Mouse (Mus musculus) embryonic fibroblast, embryonic 13.5 days (primary cell): Measurements from ENCODE around the gene Lpgat1.

Experiments
- CTCF ChIP-seq: IDR thresholded peaks from 2 replicates; pipeline ENCODE4 v1.5.1; 2011; ENCODE audit warnings: mild to moderate bottlenecking, control low read depth, low read length, moderate library complexity, borderline replicate concordance; ENCODE audit not compliant: insufficient read depth
- POLR2A ChIP-seq: IDR thresholded peaks from 2 replicates; pipeline ENCODE4 v1.6.1; 2011; ENCODE audit warnings: low read depth, mild to moderate bottlenecking, control low read depth, low read length, moderate library complexity

DNA sequence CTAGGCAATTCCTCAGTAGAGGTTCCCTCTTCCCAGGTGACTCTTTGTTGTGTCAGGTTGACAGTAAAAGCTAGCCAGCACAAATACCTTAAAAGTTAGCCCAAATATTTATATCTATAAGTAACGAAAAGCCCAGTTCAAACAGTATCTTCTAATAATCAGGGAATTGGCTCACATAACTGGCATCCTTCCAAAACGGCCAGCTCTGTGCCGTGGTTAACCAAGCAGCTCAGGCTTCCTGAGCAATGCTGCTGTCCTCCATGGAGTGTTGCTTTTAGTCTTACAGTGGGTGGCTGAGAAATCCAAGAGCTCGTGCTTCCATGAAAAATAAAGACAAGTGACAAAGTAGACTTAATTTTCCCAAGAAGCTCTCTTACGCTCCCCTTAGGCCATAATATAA lies 56.5 kb downstream of the Lpgat1 start:
- TF ChIP-seq POLR2A (no peak), CTCF (no peak)
